Mouse (Mus musculus) left cerebral cortex, adult 9 months (tissue): ENCODE measurements at regions not wholly inside any gene's neighbourhood (a gene's known extent, or its start where the extent isn't known, plus 50 kb on each side); places are given as distances from the start of the nearest gene placed in this dataset.

Experiments
- DNase-seq, 2 experiments: peaks; one replicate each; pipeline ENCODE4 v3.0.0; 2022; ENCODE audit warnings: low spot score in 2 of 2

- no peak for DNase-seq
Observed at GRCm38 (mm10) chr17:79167198-79167597, 115.5 kb downstream of the Qpct start.

GRCm38 (mm10) chr17:79164874-79165553, 113.3 kb downstream of the Qpct start:
- DNase-seq, result no peak

- DNase-seq, result no peak
Observed at GRCm38 (mm10) chr17:79163983-79164382, 112.3 kb downstream of the Qpct start.

- DNase-seq, result no peak
Observed at GRCm38 (mm10) chr17:79154138-79154537, 102.4 kb downstream of the Qpct start.

GRCm38 (mm10) chr17:79152823-79153222, 101.1 kb downstream of the Qpct start:
- no peak for DNase-seq

- DNase-seq, result no peak
Observed at GRCm38 (mm10) chr17:79147883-79148282, 96.2 kb downstream of the Qpct start.

GRCm38 (mm10) chr17:79144913-79145625, 93.4 kb downstream of the Qpct start:
- no peak for DNase-seq

GRCm38 (mm10) chr17:79143031-79143430, 91.3 kb downstream of the Qpct start:
- DNase-seq, result no peak
